Mouse (Mus musculus) limb, embryonic 15.5 days (tissue): ENCODE measurements around the gene Pdcd4. TPM values are rescaled to one million over a fixed set of nuclear protein-coding genes. Genes with fewer than 3 reads are reported as not detected.
"Not testable (repeated sequence)": the region's sequence is repeated elsewhere in the genome, so short reads cannot be mapped to it uniquely, and the experiment has no call there.

Source experiments
- ATAC-seq: fragments of 200-750 bp; cut with Nextera tagmentation; 2 replicates; pipeline ENCODE4 v1.8.0; 2017; ENCODE audit warnings: low read depth, moderate TSS enrichment; ENCODE audit not compliant: insufficient number of reproducible peaks, low FRiP score, low TSS enrichment
- H3K27ac ChIP-seq: fragments of 300-500 bp; sonication (generic); 2 replicates; pipeline ENCODE4 v1.5.1; 2015; ENCODE audit warnings: moderate library complexity, mild to moderate bottlenecking, inconsistent platforms
- H3K27me3 ChIP-seq: fragments of 300-500 bp; sonication (generic); 2 replicates; pipeline ENCODE4 v1.6.1; 2015; ENCODE audit warnings: inconsistent platforms
- H3K36me3 ChIP-seq: fragments of 300-500 bp; sonication (generic); 2 replicates; pipeline ENCODE4 v1.6.1; 2015; ENCODE audit warnings: inconsistent platforms
- H3K4me1 ChIP-seq: fragments of 300-500 bp; sonication (generic); 2 replicates; pipeline ENCODE4 v1.6.1; 2015; ENCODE audit warnings: inconsistent platforms
- H3K4me2 ChIP-seq: fragments of 300-500 bp; sonication (generic); 2 replicates; pipeline ENCODE4 v1.6.1; 2015; ENCODE audit warnings: mild to moderate bottlenecking, inconsistent platforms
- H3K4me3 ChIP-seq: fragments of 300-500 bp; sonication (generic); 2 replicates; pipeline ENCODE4 v1.5.1; 2015; ENCODE audit warnings: mild to moderate bottlenecking, inconsistent platforms
- H3K9ac ChIP-seq: fragments of 300-500 bp; sonication (generic); 2 replicates; pipeline ENCODE4 v1.6.1; 2015; ENCODE audit warnings: inconsistent platforms
- H3K9me3 ChIP-seq: fragments of 300-500 bp; sonication (generic); 2 replicates; pipeline ENCODE4 v1.6.1; 2016; ENCODE audit warnings: inconsistent platforms
- WGBS: fragments of 180-500 bp; shearing (Covaris S2); methylation state at CpG from one replicate; pipeline ENCODE4 v1.1.7; 2015; 5-methylcytosine and 5-hydroxymethylcytosine counted together
- polyA plus RNA-seq: library from polyadenylated mRNA; unstranded; fragments of >200 nt; fragmentation: Nextera tagmentation; extraction: Ambion mirVana; gene quantifications from 2 replicates; pipeline ENCODE4 v1.2.1, GENCODE M21; 2015

Gene Pdcd4
- polyA plus RNA-seq, 1 experiment from 2014 or later: 108 TPM

GRCm38 (mm10) chr19:53942342-53942741 lies 50.3 kb downstream of the Pdcd4 start:
- Histone ChIP-seq H3K9me3 (no peaks in the 10 kb centered on the region), H3K9ac (no peak overlapping the region), H3K4me2 (no peak overlapping the region), H3K27me3 (no peaks in the 10 kb centered on the region), H3K4me1 (peaks cover 10% of the 10 kb centered on the region), H3K36me3 (peaks cover 9% of the 10 kb centered on the region), H3K27ac (no peak overlapping the region), H3K4me3 (no peak overlapping the region)
- WGBS: 84% methylated on average over 2 of the region's 2 CpGs
- ATAC-seq: no peak

- peak within 1 kb of the TSS; percentile 64 for H3K4me2 ChIP-seq
- under 1% methylated on average over 55 of the region's 62 CpGs for WGBS
- no peaks in the 10 kb centered on the region for H3K36me3 ChIP-seq
- H3K27me3 ChIP-seq: no peaks in the 10 kb centered on the region
- ATAC-seq: peak; percentile 95
- H3K27ac ChIP-seq: peak within 1 kb of the TSS; percentile 99
- H3K4me1 ChIP-seq: peaks cover 13% of the 10 kb centered on the region
- no peaks in the 10 kb centered on the region for H3K9me3 ChIP-seq
- peak within 1 kb of the TSS; percentile 95 for H3K9ac ChIP-seq
- H3K4me3 ChIP-seq: peak within 1 kb of the TSS; percentile 98
Observed at GRCm38 (mm10) chr19:53943802-53944785, 52.1 kb downstream of the Pdcd4 start, which contains the start of the genes Shoc2 and Bbip1. Gene Shoc2, plus strand, starts transcription at chr19:53944306. Gene Bbip1, minus strand, starts transcription at chr19:53944627.

- H3K4me2 ChIP-seq: peak overlapping the region; percentile 64
- H3K27ac ChIP-seq: peak overlapping the region; percentile 97
- no peaks in the 10 kb centered on the region for H3K27me3 ChIP-seq
- WGBS: under 1% methylated on average over 36 of the region's 47 CpGs
- H3K4me1 ChIP-seq: peaks cover 13% of the 10 kb centered on the region
- H3K4me3 ChIP-seq: peak overlapping the region; percentile 98
- H3K9me3 ChIP-seq: no peaks in the 10 kb centered on the region
- H3K9ac ChIP-seq: peak overlapping the region; percentile 95
- H3K36me3 ChIP-seq: no peaks in the 10 kb centered on the region
- ATAC-seq: no peak
Observed at GRCm38 (mm10) chr19:53944786-53945169, 52.7 kb downstream of the Pdcd4 start.

GRCm38 (mm10) chr19:53945171-53946042 lies 53.4 kb downstream of the Pdcd4 start:
- peak overlapping the region; percentile 98 for H3K4me3 ChIP-seq
- WGBS: under 1% methylated on average over 45 of the region's 69 CpGs
- H3K4me1 ChIP-seq: peaks cover 13% of the 10 kb centered on the region
- H3K9me3 ChIP-seq: no peaks in the 10 kb centered on the region
- no peaks in the 10 kb centered on the region for H3K36me3 ChIP-seq
- peak overlapping the region; percentile 97 for H3K27ac ChIP-seq
- H3K9ac ChIP-seq: peak overlapping the region; percentile 95
- peak; percentile 2; the same call in 1 of the 2 replicates for ATAC-seq
- peak overlapping the region; percentile 64 for H3K4me2 ChIP-seq
- H3K27me3 ChIP-seq: no peaks in the 10 kb centered on the region

- no peaks in the 10 kb centered on the region for H3K9me3 ChIP-seq
- H3K4me1 ChIP-seq: peaks cover 4% of the 10 kb centered on the region
- H3K36me3 ChIP-seq: 0 out of 2 replicates have a peak, but pooled peaks cover 3% of the 10 kb centered on the region
- ATAC-seq: no peak
- H3K27ac ChIP-seq: no peak overlapping the region
- no peak overlapping the region for H3K9ac ChIP-seq
- H3K4me2 ChIP-seq: no peak overlapping the region
- H3K4me3 ChIP-seq: no peak overlapping the region
- WGBS: 93% methylated on average over 2 of the region's 2 CpGs
- H3K27me3 ChIP-seq: no peaks in the 10 kb centered on the region
Observed at GRCm38 (mm10) chr19:53957513-53957912, 65.5 kb downstream of the Pdcd4 start.

GRCm38 (mm10) chr19:53962511-53962910 lies 70.5 kb downstream of the Pdcd4 start:
- 84% methylated on average over 4 of the region's 4 CpGs for WGBS
- no peaks in the 10 kb centered on the region for H3K4me1 ChIP-seq
- no peak for ATAC-seq

GRCm38 (mm10) chr19:53964347-53964746 lies 72.3 kb downstream of the Pdcd4 start:
- WGBS: 95% methylated on average over 3 of the region's 3 CpGs
- ATAC-seq: not testable (repeated sequence)

More at GRCm38 (mm10) chr19:53962511-53962910, 70.5 kb downstream of the Pdcd4 start:
- no peak overlapping the region for H3K27ac ChIP-seq
- no peak overlapping the region for H3K4me3 ChIP-seq
- H3K9me3 ChIP-seq: no peaks in the 10 kb centered on the region
- no peak overlapping the region for H3K4me2 ChIP-seq
- H3K9ac ChIP-seq: no peak overlapping the region
- H3K27me3 ChIP-seq: no peaks in the 10 kb centered on the region
- 0 out of 2 replicates have a peak, but pooled peaks cover 3% of the 10 kb centered on the region for H3K36me3 ChIP-seq

GRCm38 (mm10) chr19:53964910-53965633 lies 73.0 kb downstream of the Pdcd4 start:
- no peaks in the 10 kb centered on the region for H3K4me1 ChIP-seq
- no peak overlapping the region for H3K9ac ChIP-seq
- no peaks in the 10 kb centered on the region for H3K9me3 ChIP-seq
- 88% methylated on average over 10 of the region's 10 CpGs for WGBS
- no peak overlapping the region for H3K4me3 ChIP-seq
- no peak for ATAC-seq
- H3K27me3 ChIP-seq: no peaks in the 10 kb centered on the region
- no peak overlapping the region for H3K4me2 ChIP-seq
- no peak overlapping the region for H3K27ac ChIP-seq
- 0 out of 2 replicates have a peak, but pooled peaks cover 3% of the 10 kb centered on the region for H3K36me3 ChIP-seq

More at GRCm38 (mm10) chr19:53964347-53964746, 72.3 kb downstream of the Pdcd4 start:
- H3K4me1 ChIP-seq, H3K4me2 ChIP-seq, H3K27ac ChIP-seq, H3K27me3 ChIP-seq, H3K36me3 ChIP-seq, H3K4me3 ChIP-seq, H3K9ac ChIP-seq, H3K9me3 ChIP-seq: not testable (repeated sequence)

- Histone ChIP-seq H3K27me3 (no peaks in the 10 kb centered on the region), H3K9me3 (no peaks in the 10 kb centered on the region), H3K4me2 (no peak overlapping the region), H3K27ac (no peak overlapping the region), H3K36me3 (no peaks in the 10 kb centered on the region), H3K4me3 (no peak overlapping the region), H3K4me1 (0 out of 2 replicates have a peak, but pooled peaks cover 4% of the 10 kb centered on the region), H3K9ac (no peak overlapping the region)
- no peak for ATAC-seq
- 83% methylated on average over 3 of the region's 3 CpGs for whole genome bisulfite sequencing
Observed at GRCm38 (mm10) chr19:53969226-53969625, 77.2 kb downstream of the Pdcd4 start.

GRCm38 (mm10) chr19:53971938-53972337 lies 79.9 kb downstream of the Pdcd4 start:
- no peak for ATAC-seq
- no peak overlapping the region for H3K9ac ChIP-seq
- no peak overlapping the region for H3K27ac ChIP-seq
- no peaks in the 10 kb centered on the region for H3K27me3 ChIP-seq
- H3K4me2 ChIP-seq: no peak overlapping the region
- 0 out of 2 replicates have a peak, but pooled peaks cover 4% of the 10 kb centered on the region for H3K4me1 ChIP-seq
- H3K9me3 ChIP-seq: no peaks in the 10 kb centered on the region
- 56% methylated on average over 7 of the region's 7 CpGs for WGBS
- H3K36me3 ChIP-seq: peaks cover 3% of the 10 kb centered on the region; the same call in 1 of the 2 replicates
- H3K4me3 ChIP-seq: no peak overlapping the region

- H3K9me3 ChIP-seq: no peaks in the 10 kb centered on the region
- no peak overlapping the region for H3K9ac ChIP-seq
- no peaks in the 10 kb centered on the region for H3K27me3 ChIP-seq
- peaks cover 3% of the 10 kb centered on the region; the same call in 1 of the 2 replicates for H3K36me3 ChIP-seq
- 85% methylated on average over 1 of the region's 1 CpGs for WGBS
- H3K27ac ChIP-seq: no peak overlapping the region
- no peak overlapping the region for H3K4me3 ChIP-seq
- ATAC-seq: no peak
- no peak overlapping the region for H3K4me2 ChIP-seq
- 0 out of 2 replicates have a peak, but pooled peaks cover 4% of the 10 kb centered on the region for H3K4me1 ChIP-seq
Observed at GRCm38 (mm10) chr19:53973656-53974055, 81.6 kb downstream of the Pdcd4 start.
